Mouse (Mus musculus) heart, adult 2 months (tissue): ENCODE data around the gene Sept9. TPM values are rescaled to one million over a fixed set of nuclear protein-coding genes. Genes with fewer than 3 reads are reported as not detected.

Experiments used
- DNase-seq, 2 experiments: peaks; one replicate each; pipeline ENCODE4 v3.0.0; 2021
- H3K27ac ChIP-seq: fragments of 200-600 bp; 2 replicates; pipeline ENCODE4 v1.8.1; 2022
- H3K27me3 ChIP-seq: fragments of 200-500 bp; 2 replicates; pipeline ENCODE4 v1.6.1; 2012; ENCODE audit warnings: mild to moderate bottlenecking, low read length, inconsistent platforms, mixed read lengths; ENCODE audit not compliant: control insufficient read depth, insufficient read depth
- H3K36me3 ChIP-seq: fragments of 200-500 bp; 2 replicates; pipeline ENCODE4 v1.6.1; 2012; ENCODE audit warnings: low read length, inconsistent platforms; ENCODE audit not compliant: control insufficient read depth, insufficient read depth
- H3K4me1 ChIP-seq: fragments of 200-500 bp; 2 replicates; pipeline ENCODE4 v1.6.1; 2011; ENCODE audit warnings: low read length; ENCODE audit not compliant: control insufficient read depth, insufficient read depth
- H3K4me3 ChIP-seq: fragments of 200-600 bp; 2 replicates; pipeline ENCODE4 v1.8.1; 2022
- H3K79me2 ChIP-seq: fragments of 200-500 bp; replicated peaks from 2 replicates; pipeline ENCODE4 v1.6.1; 2012; ENCODE audit warnings: mild to moderate bottlenecking, inconsistent platforms, low read length, moderate library complexity, mixed read lengths; ENCODE audit not compliant: control insufficient read depth, insufficient read depth
- H3K9ac ChIP-seq: fragments of 200-500 bp; 2 replicates; pipeline ENCODE4 v1.6.1; 2012; ENCODE audit warnings: low read depth, mild to moderate bottlenecking, control low read depth, inconsistent platforms, low read length, mixed read lengths
- CTCF ChIP-seq: fragments of 200-600 bp; IDR thresholded peaks from 2 replicates; pipeline ENCODE4 v1.8.1; 2022; ENCODE audit warnings: antibody characterized with exemption, mild to moderate bottlenecking, moderate library complexity
- EP300 ChIP-seq: fragments of 200-500 bp; IDR thresholded peaks from 2 replicates; pipeline ENCODE4 v1.6.1; 2011; ENCODE audit warnings: low read depth, low read length, control low read depth; ENCODE audit not compliant: insufficient read depth
- POLR2A ChIP-seq: fragments of 200-500 bp; IDR thresholded peaks from 2 replicates; pipeline ENCODE4 v1.6.1; 2011; ENCODE audit warnings: mild to moderate bottlenecking, low read depth, low read length, control low read depth; ENCODE audit not compliant: insufficient read depth
- WGBS: fragments of 180-500 bp; shearing (Covaris S2); methylation state at CpG from one replicate; pipeline ENCODE4 v1.1.7; 2018; 5-methylcytosine and 5-hydroxymethylcytosine counted together
- intact Hi-C: fragments of 180-260 bp; cut with DNase I; formaldehyde crosslinking; loops from one replicate; pipeline ENCODE4 v1.15.1; 2025
- polyA plus RNA-seq: library from polyadenylated mRNA; depleted of rRNA; stranded (reverse); fragments of >200 nt; gene quantifications from 2 replicates; pipeline ENCODE4 v1.2.3, GENCODE M21; 2012
- total RNA-seq, 2 experiments: library from RNA; stranded (reverse); gene quantifications; 2 replicates each; pipeline ENCODE4 v1.2.3; 2021

Sept9 gene
- total and polyA plus RNA-seq, 3 experiments: 15.9 to 31.9 (median 28.2) TPM

DNA sequence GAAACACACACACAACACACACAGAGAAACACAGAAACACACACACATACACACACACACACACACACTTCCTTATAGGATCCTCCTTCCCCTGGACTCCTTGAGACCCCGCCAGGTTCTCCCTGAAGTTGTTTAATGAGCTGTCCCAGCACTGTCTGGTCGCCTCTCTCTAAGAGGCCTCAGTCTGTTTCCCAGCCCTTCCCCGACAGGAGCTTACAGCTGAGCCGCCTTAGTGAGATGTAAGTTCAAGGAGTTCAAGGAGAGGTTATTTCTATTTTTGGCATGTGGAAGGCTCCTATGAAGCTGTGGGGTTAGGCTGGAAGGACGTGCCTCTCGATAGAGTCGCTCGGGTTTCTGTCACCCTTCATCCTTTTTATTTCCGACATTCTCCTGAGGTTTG is 184.8 kb downstream of the Sept9 start:
- H3K79me2 ChIP-seq: no peaks in the 10 kb centered on the region
- H3K4me3 ChIP-seq: no peak overlapping the region
- no peak overlapping the region for H3K27ac ChIP-seq
- H3K36me3 ChIP-seq: no peaks in the 10 kb centered on the region
- WGBS: 14% methylated on average over 9 of the region's 9 CpGs
- TF ChIP-seq POLR2A: no peak
- TF ChIP-seq CTCF: no peak
- TF ChIP-seq EP300: no peak
- no peak for DNase-seq
- no peaks in the 10 kb centered on the region for H3K27me3 ChIP-seq
- intact Hi-C loops: loop anchor here (2.0 kb wide), 2 partner anchors 271 to 441 kb away; partner anchors contain the start of genes Afmid and Tnrc6c
- no peak overlapping the region for H3K9ac ChIP-seq
- peaks cover 1% of the 10 kb centered on the region; the same call in 1 of the 2 replicates for H3K4me1 ChIP-seq

DNA sequence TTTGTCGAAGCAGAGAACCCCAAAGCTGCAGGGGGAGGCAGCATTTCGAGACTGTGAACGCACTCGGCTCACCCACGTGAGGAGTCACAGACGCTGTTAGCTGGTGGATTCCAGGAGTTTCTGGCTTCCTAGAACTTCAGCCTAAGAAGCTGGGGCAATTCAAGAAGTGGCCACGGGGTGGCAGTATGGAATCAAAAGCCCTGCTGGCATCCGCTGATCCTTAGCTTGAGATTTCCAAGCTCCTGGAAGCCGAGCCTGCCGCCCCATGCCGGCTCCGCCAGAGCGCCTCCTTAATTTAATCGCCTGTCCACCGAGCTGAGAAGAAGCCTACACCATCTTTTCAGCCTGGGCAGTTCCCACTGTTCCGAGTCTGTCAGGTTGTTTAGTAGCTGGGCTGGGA is 185.4 kb downstream of the Sept9 start:
- TF ChIP-seq POLR2A (no peak), CTCF (no peak; the same call in 1 of the 2 replicates), EP300 (peak; percentile 82)
- H3K27ac ChIP-seq: no peak overlapping the region
- H3K36me3 ChIP-seq: no peaks in the 10 kb centered on the region
- WGBS: 3% methylated on average over 16 of the region's 16 CpGs
- DNase-seq: peak; percentile 86 to 94
- intact Hi-C loops: loop anchor here (2.0 to 5.0 kb wide), 4 partner anchors 222 to 440 kb away; partner anchors contain the start of genes Afmid and Tnrc6c
- no peak overlapping the region for H3K9ac ChIP-seq
- H3K79me2 ChIP-seq: no peaks in the 10 kb centered on the region
- H3K27me3 ChIP-seq: no peaks in the 10 kb centered on the region
- H3K4me3 ChIP-seq: peak overlapping the region; percentile 15; the same call in 1 of the 2 replicates
- H3K4me1 ChIP-seq: peaks cover 1% of the 10 kb centered on the region; the same call in 1 of the 2 replicates

DNA sequence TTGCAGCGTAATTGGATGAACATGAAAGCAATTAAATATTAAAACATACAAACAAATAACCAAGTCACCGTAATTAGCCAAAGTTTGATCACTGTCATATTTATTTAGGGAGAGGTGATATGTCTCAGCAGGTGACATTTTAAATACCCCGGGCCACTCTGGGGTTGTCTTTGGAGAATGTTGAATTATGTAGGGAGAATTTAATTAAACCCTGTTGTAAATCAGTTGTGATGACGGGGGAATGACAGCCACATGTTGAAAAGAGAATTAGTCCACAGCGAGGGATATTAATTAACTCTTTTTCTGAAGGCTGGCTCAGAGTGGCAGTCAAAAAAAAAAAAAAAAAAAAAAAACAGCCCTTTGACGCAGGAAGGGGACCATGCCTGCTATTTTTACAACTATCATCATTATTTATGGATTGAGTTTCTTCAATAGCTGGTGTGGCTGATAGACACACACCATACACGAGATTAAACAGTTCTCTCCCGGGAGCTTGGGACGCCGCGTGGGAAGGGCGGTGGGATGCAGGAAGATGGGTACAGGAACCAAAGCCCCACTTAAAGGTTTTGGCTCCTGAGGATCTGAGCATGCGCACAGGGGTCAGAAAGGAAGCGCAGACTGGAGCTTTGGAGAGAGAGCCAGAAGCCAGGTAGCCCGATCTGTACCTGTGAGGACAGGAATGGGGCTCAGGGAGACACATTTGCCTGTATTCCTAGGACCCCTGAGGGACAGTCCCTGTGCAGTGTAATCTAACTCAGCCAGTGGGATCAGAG is 186.1 kb downstream of the Sept9 start:
- 68% methylated on average over 15 of the region's 15 CpGs for WGBS
- H3K9ac ChIP-seq: no peak overlapping the region
- no peak for TF ChIP-seq POLR2A
- TF ChIP-seq EP300: no peak
- no peak for TF ChIP-seq CTCF
- no peaks in the 10 kb centered on the region for H3K36me3 ChIP-seq
- intact Hi-C loops: loop anchor here (2.0 to 5.0 kb wide), 4 partner anchors 222 to 439 kb away; partner anchors contain the start of genes Afmid and Tnrc6c
- DNase-seq: no peak
- H3K4me1 ChIP-seq: peaks cover 5% of the 10 kb centered on the region
- H3K27me3 ChIP-seq: no peaks in the 10 kb centered on the region
- peak overlapping the region; percentile 15; the same call in 1 of the 2 replicates for H3K4me3 ChIP-seq
- no peak overlapping the region for H3K27ac ChIP-seq
- H3K79me2 ChIP-seq: no peaks in the 10 kb centered on the region

DNA sequence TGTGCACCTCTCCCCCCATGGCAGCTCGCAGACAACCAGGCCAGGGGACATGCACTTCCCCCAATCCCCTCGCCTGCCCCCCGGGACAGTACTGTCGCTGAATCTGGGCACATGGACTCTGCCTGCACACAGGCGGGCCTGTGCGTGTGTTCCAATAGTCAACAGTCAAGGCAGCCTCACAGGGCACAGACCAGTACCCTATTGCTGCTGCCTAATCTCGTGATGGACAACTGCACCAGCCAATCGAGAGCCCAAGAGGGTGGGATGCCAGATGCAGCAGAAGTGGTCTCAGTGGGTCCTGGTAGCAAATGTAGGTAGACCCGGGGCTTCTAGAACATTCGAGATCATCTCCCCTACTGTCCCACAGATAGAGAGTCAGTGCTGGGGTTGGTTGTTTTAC is 187.8 kb downstream of the Sept9 start:
- WGBS: 85% methylated on average over 10 of the region's 10 CpGs
- intact Hi-C loops: loop anchor here (5.0 kb wide), 2 partner anchors 220 to 320 kb away; no protein-coding TSS in a partner anchor

DNA sequence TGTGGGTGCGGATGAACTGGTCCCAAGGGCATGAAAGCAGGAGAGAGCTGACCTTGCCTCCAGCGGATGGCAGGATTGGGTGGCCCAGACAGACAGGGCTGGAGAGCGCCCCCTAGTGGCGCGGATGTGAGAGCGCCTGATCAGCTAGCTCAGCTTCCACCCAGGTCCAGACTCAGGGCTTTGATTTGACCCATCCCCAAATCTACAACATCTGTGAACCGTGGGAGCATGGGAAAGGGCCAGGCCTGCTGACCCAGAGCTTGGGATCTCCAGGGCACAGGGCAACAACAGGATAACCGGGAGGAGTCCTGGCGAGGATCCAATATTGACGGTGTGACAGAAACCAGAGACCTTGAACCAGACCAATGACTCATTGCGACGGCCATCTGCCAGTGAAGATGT is 190.5 kb downstream of the Sept9 start:
- Histone ChIP-seq H3K27ac (no peak overlapping the region), H3K4me3 (no peak overlapping the region), H3K4me1 (peaks cover 3% of the 10 kb centered on the region), H3K9ac (no peak overlapping the region), H3K27me3 (peaks cover 5% of the 10 kb centered on the region; the same call in 1 of the 2 replicates), H3K36me3 (no peaks in the 10 kb centered on the region), H3K79me2 (no peaks in the 10 kb centered on the region)
- intact Hi-C loops: no loop called here
- peak; percentile 59 to 72 for DNase-seq
- 15% methylated on average over 12 of the region's 12 CpGs for WGBS
- TF ChIP-seq EP300 (no peak; the same call in 1 of the 2 replicates), CTCF (peak; percentile 94), POLR2A (no peak)

More for the DNA sequence above, 187.8 kb downstream of the Sept9 start:
- Histone ChIP-seq H3K4me3 (no peak overlapping the region), H3K79me2 (no peaks in the 10 kb centered on the region), H3K27ac (no peak overlapping the region), H3K27me3 (no peaks in the 10 kb centered on the region), H3K4me1 (peaks cover 5% of the 10 kb centered on the region), H3K36me3 (no peaks in the 10 kb centered on the region), H3K9ac (no peak overlapping the region)
- TF ChIP-seq EP300 (no peak), POLR2A (no peak), CTCF (no peak)
- DNase-seq: no peak
